Mouse (Mus musculus) adrenal gland, postnatal 36 days (tissue): ENCODE measurements around the gene Chn2. TPM values are rescaled to one million over a fixed set of nuclear protein-coding genes. Genes with fewer than 3 reads are reported as not detected.

ENCODE experiments used
- DNase-seq, 2 experiments: peaks; one replicate each; pipeline ENCODE4 v3.0.0; 2021; ENCODE audit warnings: mixed read lengths in 1 of 2
- total RNA-seq, 2 experiments: library from RNA; stranded (reverse); gene quantifications; 2 replicates each; pipeline ENCODE4 v1.2.3; 2021

Gene Chn2
- total RNA-seq, 2 experiments from 2014 or later: 5.5 to 15.6 TPM

GRCm38 (mm10) chr6:54042142-54042541, 2.8 kb downstream of the Chn2 start:
- DNase-seq: peak; percentile 60 to 65

- no peak for DNase-seq
Observed at GRCm38 (mm10) chr6:54043536-54043935, 4.2 kb downstream of the Chn2 start.

GRCm38 (mm10) chr6:54045748-54046721, 6.7 kb downstream of the Chn2 start:
- DNase-seq: no peak

GRCm38 (mm10) chr6:54046884-54047747, 7.8 kb downstream of the Chn2 start:
- peak; percentile 19 to 34 for DNase-seq

- DNase-seq: no peak
Observed at GRCm38 (mm10) chr6:54048768-54049167, 9.4 kb downstream of the Chn2 start.

- DNase-seq: no peak
Observed at GRCm38 (mm10) chr6:54051173-54051572, 11.8 kb downstream of the Chn2 start.

- DNase-seq: no peak
Observed at GRCm38 (mm10) chr6:54052124-54052523, 12.8 kb downstream of the Chn2 start.

- DNase-seq: no peak
Observed at GRCm38 (mm10) chr6:54052666-54053065, 13.3 kb downstream of the Chn2 start.

- DNase-seq: no peak
Observed at GRCm38 (mm10) chr6:54053316-54053715, 14.0 kb downstream of the Chn2 start.

- DNase-seq: no peak
Observed at GRCm38 (mm10) chr6:54055387-54055786, 16.0 kb downstream of the Chn2 start.

- DNase-seq: no peak
Observed at GRCm38 (mm10) chr6:54056548-54057532, 17.5 kb downstream of the Chn2 start.

- DNase-seq: no peak
Observed at GRCm38 (mm10) chr6:54057661-54058060, 18.3 kb downstream of the Chn2 start.

- peak; percentile 22 to 38 for DNase-seq
Observed at GRCm38 (mm10) chr6:54058837-54059236, 19.5 kb downstream of the Chn2 start.

- DNase-seq: no peak
Observed at GRCm38 (mm10) chr6:54060258-54060657, 20.9 kb downstream of the Chn2 start.

GRCm38 (mm10) chr6:54061375-54061774, 22.0 kb downstream of the Chn2 start:
- no peak for DNase-seq

GRCm38 (mm10) chr6:54063878-54064277, 24.5 kb downstream of the Chn2 start:
- no peak for DNase-seq

GRCm38 (mm10) chr6:54067380-54067779, 28.0 kb downstream of the Chn2 start:
- DNase-seq: no peak

- DNase-seq: no peak
Observed at GRCm38 (mm10) chr6:54068882-54069281, 29.5 kb downstream of the Chn2 start.

GRCm38 (mm10) chr6:54070736-54071135, 31.4 kb downstream of the Chn2 start:
- DNase-seq: peak; percentile 56 to 75

GRCm38 (mm10) chr6:54071478-54071877, 32.1 kb downstream of the Chn2 start:
- no peak for DNase-seq

- DNase-seq: no peak
Observed at GRCm38 (mm10) chr6:54074454-54074853, 35.1 kb downstream of the Chn2 start.

GRCm38 (mm10) chr6:54075419-54075818, 36.1 kb downstream of the Chn2 start:
- DNase-seq: peak; percentile 59 to 67
